Comparison of ENCODE assay signal across 10 mouse cellular contexts in genomic region chr8:83681099-83681498, GRCm38 (mm10). TPM values are rescaled to one million over a fixed set of nuclear protein-coding genes. Genes with fewer than 3 reads are reported as not detected.
DNase-seq lines count a peak whose midpoint lies in the region; ATAC-seq lines count a peak whose summit lies in the region.
"Had no signal": no experiment of that assay in that cellular context is flagged by ENCODE, and none has a peak within 500 bp of the region (broad histone marks: within the 10 kb centered on the region; RNA-seq: fewer than 3 reads in every experiment).

No protein-coding gene starts in this region.

- no peak for DNase-seq in kidney, adult 18-20 months
- peak; percentile 64 for DNase-seq in embryo, embryonic 11 days
- DNase-seq in liver, embryonic 13.5 days, result no peak
- no peak for DNase-seq in natural killer cell, adult 2 months (ENCODE audit: low spot score in 2 of 2)
- no peak for DNase-seq in frontal cortex, postnatal 25 days (ENCODE audit: low spot score in 2 of 2)
- DNase-seq: adrenal gland, postnatal 14 days; cerebellum, postnatal 25 days had no signal

- H3K27ac ChIP-seq in kidney, embryonic 15.5 days, result peak overlapping the region; percentile 68
- H3K27ac ChIP-seq in embryonic facial prominence, embryonic 13.5 days, result peak overlapping the region; percentile 90
- H3K27ac ChIP-seq in liver, embryonic 13.5 days, result peak overlapping the region; percentile 34
- H3K27ac ChIP-seq: macrophage had no signal

- peak overlapping the region; percentile 26; the same call in 1 of the 2 replicates for H3K4me2 ChIP-seq in kidney, embryonic 15.5 days
- no peak overlapping the region for H3K4me2 ChIP-seq in embryonic facial prominence, embryonic 13.5 days
- H3K4me2 ChIP-seq in liver, embryonic 13.5 days, result no peak overlapping the region

- WGBS in kidney, embryonic 15.5 days, result 12% methylated on average over 6 of the region's 6 CpGs
- WGBS in embryonic facial prominence, embryonic 13.5 days, result 14% methylated on average over 6 of the region's 6 CpGs
- 63% methylated on average over 6 of the region's 6 CpGs for WGBS in liver, embryonic 13.5 days (ENCODE audit: insufficient replicate concordance)

- peaks cover 9% of the 10 kb centered on the region for H3K4me1 ChIP-seq in kidney, embryonic 15.5 days
- peaks cover 30% of the 10 kb centered on the region for H3K4me1 ChIP-seq in embryonic facial prominence, embryonic 13.5 days
- H3K4me1 ChIP-seq in liver, embryonic 13.5 days (replicated peaks), result peaks cover 22% of the 10 kb centered on the region

- no peak overlapping the region for H3K4me3 ChIP-seq in kidney, embryonic 15.5 days (replicated peaks)
- H3K4me3 ChIP-seq in embryonic facial prominence, embryonic 13.5 days, result no peak overlapping the region
- H3K4me3 ChIP-seq in liver, embryonic 13.5 days (replicated peaks), result no peak overlapping the region

- no peak overlapping the region; the same call in 1 of the 2 replicates for H3K9ac ChIP-seq in kidney, embryonic 15.5 days
- 0 out of 2 replicates have a peak overlapping the region, but pooled peaks have one; percentile 41 for H3K9ac ChIP-seq in embryonic facial prominence, embryonic 13.5 days
- no peak overlapping the region for H3K9ac ChIP-seq in liver, embryonic 13.5 days

- no peaks in the 10 kb centered on the region for H3K27me3 ChIP-seq in kidney, embryonic 15.5 days
- H3K27me3 ChIP-seq in embryonic facial prominence, embryonic 13.5 days, result no peaks in the 10 kb centered on the region
- H3K27me3 ChIP-seq in liver, embryonic 13.5 days, result no peaks in the 10 kb centered on the region

- ATAC-seq in kidney, embryonic 15.5 days (replicated peaks; ENCODE audit: low FRiP score), result peak; percentile 83
- no peak for ATAC-seq in embryonic facial prominence, embryonic 13.5 days (ENCODE audit: insufficient number of reproducible peaks, insufficient read depth, low FRiP score, low TSS enrichment, low read depth)
- ATAC-seq in liver, embryonic 13.5 days (ENCODE audit: low read depth), result peak; percentile 39

- H3K9me3 ChIP-seq in kidney, embryonic 15.5 days (replicated peaks), result no peaks in the 10 kb centered on the region
- no peaks in the 10 kb centered on the region for H3K9me3 ChIP-seq in embryonic facial prominence, embryonic 13.5 days
- no peaks in the 10 kb centered on the region for H3K9me3 ChIP-seq in liver, embryonic 13.5 days (replicated peaks)

- H3K36me3 ChIP-seq in kidney, embryonic 15.5 days, result peaks cover 89% of the 10 kb centered on the region
- H3K36me3 ChIP-seq in embryonic facial prominence, embryonic 13.5 days, result peaks cover 77% of the 10 kb centered on the region
- H3K36me3 ChIP-seq in liver, embryonic 13.5 days, result peaks cover 83% of the 10 kb centered on the region

RNA-seq across cellular contexts. Expression of gene Ptger1, which starts 14.6 kb away (rescaled TPM):
- 2.4 and 2.9 TPM in 2 replicates for polyA plus RNA-seq in kidney, embryonic 15.5 days (2015; fragmentation: Nextera tagmentation; extraction: Ambion mirVana)
- 1.5 and 2.1 TPM in 2 replicates for polyA plus RNA-seq in embryonic facial prominence, embryonic 13.5 days (2015; fragmentation: Nextera tagmentation; extraction: Ambion mirVana)
- 0.06 and 0.32 TPM in 2 replicates for polyA plus RNA-seq in liver, embryonic 13.5 days (2015; fragmentation: Nextera tagmentation; extraction: Ambion mirVana)

RNA-seq across cellular contexts. Expression of gene Pkn1, which starts 17.9 kb away (rescaled TPM):
- 29.3 and 34.6 TPM in 2 replicates for polyA plus RNA-seq in kidney, embryonic 15.5 days (2015; fragmentation: Nextera tagmentation; extraction: Ambion mirVana)
- polyA plus RNA-seq in embryonic facial prominence, embryonic 13.5 days (2015; fragmentation: Nextera tagmentation; extraction: Ambion mirVana), result 23.5 and 24.0 TPM in 2 replicates
- polyA plus RNA-seq in liver, embryonic 13.5 days (2015; fragmentation: Nextera tagmentation; extraction: Ambion mirVana), result 11.5 and 11.8 TPM in 2 replicates

RNA-seq across cellular contexts. Expression of gene Gipc1, which starts 28.6 kb away (rescaled TPM):
- polyA plus RNA-seq in kidney, embryonic 15.5 days (2015; fragmentation: Nextera tagmentation; extraction: Ambion mirVana), result 220 and 221 TPM in 2 replicates
- 186 and 190 TPM in 2 replicates for polyA plus RNA-seq in embryonic facial prominence, embryonic 13.5 days (2015; fragmentation: Nextera tagmentation; extraction: Ambion mirVana)
- 61.3 and 64.3 TPM in 2 replicates for polyA plus RNA-seq in liver, embryonic 13.5 days (2015; fragmentation: Nextera tagmentation; extraction: Ambion mirVana)

RNA-seq across cellular contexts. Expression of gene Ddx39, which starts 33.9 kb away (rescaled TPM):
- polyA plus RNA-seq in kidney, embryonic 15.5 days (2015; fragmentation: Nextera tagmentation; extraction: Ambion mirVana), result 189 and 192 TPM in 2 replicates
- polyA plus RNA-seq in embryonic facial prominence, embryonic 13.5 days (2015; fragmentation: Nextera tagmentation; extraction: Ambion mirVana), result 131 and 148 TPM in 2 replicates
- polyA plus RNA-seq in liver, embryonic 13.5 days (2015; fragmentation: Nextera tagmentation; extraction: Ambion mirVana), result 291 and 294 TPM in 2 replicates

Comparison
In these comparisons a context has a peak if more than half of its experiments do, and no peak if none do; other contexts are left out.
1. H3K27ac ChIP-seq: peak in every context shown above with its lines; median percentile 90 in embryonic facial prominence, embryonic 13.5 days; 68 in kidney, embryonic 15.5 days; 34 in liver, embryonic 13.5 days.